Mouse (Mus musculus): ENCODE measurements around the gene Plcg2.

Gene Plcg2

DNA sequence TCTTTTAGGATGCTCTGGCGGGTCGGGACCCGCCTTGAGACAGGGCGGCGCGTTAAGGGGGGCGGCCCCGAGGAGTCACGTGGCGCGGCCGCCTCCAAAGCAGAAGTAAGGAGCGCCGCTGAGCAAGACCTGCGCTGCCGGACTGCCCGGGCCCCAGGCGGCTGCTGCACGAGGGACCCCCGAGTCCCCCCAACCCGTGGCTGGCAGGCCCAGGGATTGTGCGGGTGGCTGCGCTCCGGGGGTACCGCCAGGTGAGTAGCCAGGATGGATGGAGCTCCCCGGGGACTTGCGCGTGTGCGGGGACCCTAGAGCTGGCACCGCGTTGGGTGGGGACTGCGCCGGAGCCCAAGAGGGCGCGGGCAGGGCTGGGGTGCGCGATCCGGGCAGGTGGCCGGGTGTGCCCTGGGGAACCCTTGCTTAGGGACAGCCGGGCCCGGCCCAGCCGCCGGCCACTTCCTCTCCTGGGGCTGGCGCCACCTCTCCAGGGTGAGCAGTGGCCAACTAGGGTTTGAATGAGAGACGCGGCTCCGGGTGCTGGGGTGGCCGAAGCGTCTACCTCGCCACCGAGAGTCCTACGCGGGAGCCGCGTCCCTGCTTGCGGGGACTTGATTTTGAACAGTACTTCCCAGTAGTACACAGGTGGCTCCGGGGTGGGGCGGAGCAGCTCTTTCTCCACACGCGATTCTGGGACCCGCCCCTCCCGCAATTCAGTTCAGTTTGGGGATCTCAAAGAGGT, at the start of gene Plcg2:
Gene Plcg2 (plus strand): TSS at position 113 of the 736 bp plus-strand sequence.
- peak; percentile 38 for DNase-seq

- DNase-seq, result no peak
Measured at GRCm38 (mm10) chr8:117451072-117451471, 47.0 kb upstream of the Plcg2 start.

DNA sequence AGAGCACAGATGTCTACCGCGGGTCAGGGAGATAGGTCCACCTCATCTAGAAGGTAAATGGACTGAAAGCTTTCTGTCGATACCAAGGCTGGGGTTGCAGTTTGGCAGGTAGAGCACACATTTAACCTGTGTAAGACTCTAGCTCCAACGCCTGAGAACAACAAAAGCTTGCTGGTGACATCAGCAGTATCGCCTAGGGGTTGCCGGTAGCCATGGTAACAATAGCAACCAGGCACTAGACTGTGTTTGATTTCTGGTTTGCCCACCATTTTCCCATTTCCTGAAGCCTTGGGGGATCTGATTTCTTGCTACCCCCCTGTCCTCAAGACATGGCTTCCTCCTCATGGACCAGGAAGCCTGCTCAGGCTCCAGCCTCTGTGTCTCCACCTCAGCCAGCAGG, 44.1 kb upstream of the Plcg2 start:
- no peak for DNase-seq

- no peak for DNase-seq
Measured at GRCm38 (mm10) chr8:117454516-117455116, 43.5 kb upstream of the Plcg2 start.

GRCm38 (mm10) chr8:117455701-117456100, 42.4 kb upstream of the Plcg2 start:
- DNase-seq, result no peak

- DNase-seq, result no peak
Measured at GRCm38 (mm10) chr8:117458440-117458839, 39.7 kb upstream of the Plcg2 start.

DNA sequence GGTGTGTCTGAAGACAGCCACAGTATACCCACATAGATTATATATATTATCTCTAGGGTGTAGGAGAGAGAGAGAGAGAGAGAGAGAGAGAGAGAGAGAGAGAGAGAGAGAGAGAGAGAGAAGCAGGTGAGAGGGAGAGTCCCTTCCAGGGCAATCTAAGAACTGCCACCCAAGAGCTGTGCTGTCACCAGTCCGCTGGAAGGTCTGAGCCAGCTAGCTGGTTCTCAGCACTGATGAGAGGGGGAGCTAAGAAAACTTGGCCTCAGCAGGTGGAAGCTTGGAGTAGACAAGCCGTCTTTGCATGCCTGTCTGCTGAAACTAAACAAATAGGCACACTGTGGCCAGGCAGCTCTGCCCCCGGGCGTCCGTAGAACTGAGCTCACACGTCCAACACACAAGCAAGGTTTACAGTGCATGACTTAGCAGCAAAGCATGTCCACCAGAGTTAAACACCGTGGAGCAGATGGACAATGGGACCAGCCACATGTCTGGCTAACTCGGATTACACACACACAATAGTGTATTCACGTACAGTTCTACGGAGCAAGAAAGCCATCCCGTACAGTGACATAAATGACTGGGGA, 35.3 kb upstream of the Plcg2 start:
- DNase-seq, result no peak

GRCm38 (mm10) chr8:117464525-117464924, 33.6 kb upstream of the Plcg2 start:
- DNase-seq, result no peak

- DNase-seq, result peak; percentile 37
Measured at GRCm38 (mm10) chr8:117465250-117465649, 32.8 kb upstream of the Plcg2 start.

GRCm38 (mm10) chr8:117467466-117467865, 30.6 kb upstream of the Plcg2 start:
- DNase-seq, result no peak

DNA sequence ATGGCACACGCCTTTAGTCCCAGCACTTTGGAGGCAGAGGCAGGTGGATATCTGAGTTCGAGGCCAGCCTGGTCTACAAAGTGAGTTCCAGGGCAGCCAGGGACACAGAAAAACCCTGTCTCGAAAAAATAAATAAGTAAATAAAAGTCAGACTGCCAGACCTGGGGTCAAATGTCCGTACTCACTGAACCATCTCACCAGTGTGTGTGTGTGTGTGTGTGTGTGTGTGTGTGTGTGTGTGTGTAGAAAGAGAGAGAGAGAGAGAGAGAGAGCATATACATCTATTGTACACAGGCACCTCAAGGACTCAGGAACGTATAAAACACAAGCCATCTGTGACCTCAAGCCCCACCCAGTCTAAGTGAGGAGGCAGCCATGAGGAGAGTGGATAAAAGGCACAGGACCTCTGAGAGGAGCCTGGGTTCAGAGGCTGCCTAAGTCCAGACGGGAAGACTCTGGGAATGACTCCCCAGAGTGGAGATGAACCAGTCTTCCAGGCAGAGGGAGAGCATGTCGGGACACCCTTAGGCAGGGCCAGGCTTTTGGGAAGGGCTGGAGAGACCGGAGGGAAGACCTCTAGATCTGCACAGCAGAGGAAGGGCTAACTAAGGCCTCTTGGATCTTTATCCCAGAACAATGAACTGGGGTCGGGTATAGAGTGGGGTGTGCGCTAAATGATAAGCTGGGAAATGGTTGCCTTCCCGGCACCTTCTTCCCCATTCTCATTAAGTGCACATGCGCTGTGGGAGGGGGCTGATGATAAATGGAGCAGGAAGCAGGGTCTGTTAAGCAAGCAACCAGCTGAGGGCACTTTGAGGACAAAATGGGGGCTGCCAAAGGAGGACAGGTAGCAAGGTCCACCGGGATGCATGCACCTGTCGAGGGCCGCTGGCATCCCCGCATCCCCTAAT, 28.4 kb upstream of the Plcg2 start:
- DNase-seq, result peak; percentile 38

- DNase-seq, result peak; percentile 84
Measured at GRCm38 (mm10) chr8:117470342-117470781, 27.7 kb upstream of the Plcg2 start.

DNA sequence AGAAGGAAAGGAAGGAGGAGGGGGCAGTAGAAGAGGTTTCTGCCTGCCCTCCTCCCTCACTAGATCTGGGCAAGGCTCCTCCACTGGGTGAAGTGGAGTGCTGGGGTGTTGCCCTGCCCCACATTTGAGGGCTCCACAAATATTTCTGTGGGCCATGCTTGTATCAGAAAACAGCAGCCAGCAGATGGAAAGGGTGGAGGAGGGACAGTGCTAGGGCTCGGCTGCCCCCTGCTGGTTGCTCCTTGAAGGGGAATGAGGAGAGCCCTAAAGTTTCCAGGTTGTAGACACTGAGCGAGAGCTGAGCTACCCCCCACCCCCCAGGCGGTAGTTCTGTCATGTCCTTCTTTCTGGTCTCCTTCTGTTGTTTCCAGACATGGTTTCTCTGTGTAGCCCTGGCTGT, 26.9 kb upstream of the Plcg2 start:
- DNase-seq, result peak; percentile 55

GRCm38 (mm10) chr8:117471655-117472054, 26.4 kb upstream of the Plcg2 start:
- DNase-seq, result no peak

GRCm38 (mm10) chr8:117472332-117472731, 25.8 kb upstream of the Plcg2 start:
- DNase-seq, result no peak

DNA sequence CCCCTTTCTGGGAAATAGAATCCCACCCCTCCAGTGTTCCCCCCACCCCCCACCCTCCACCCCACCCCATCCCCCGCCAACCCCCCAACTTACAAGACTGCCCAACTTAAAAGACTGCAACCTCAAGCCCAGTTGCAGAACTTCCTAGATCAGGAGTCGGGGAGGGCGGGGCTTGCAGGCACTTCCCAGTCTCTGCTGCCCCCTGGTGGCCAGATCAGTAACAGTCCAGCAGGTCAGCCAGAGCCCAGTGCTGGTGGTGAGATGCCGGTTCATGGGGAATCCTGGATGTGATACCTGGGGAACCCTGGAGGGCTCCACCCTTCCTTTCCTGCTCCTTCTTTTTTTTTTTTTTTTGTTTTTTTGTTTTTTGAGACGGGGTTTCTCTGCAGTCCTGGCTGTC, 23.1 kb upstream of the Plcg2 start:
- DNase-seq, result peak; percentile 84

DNA sequence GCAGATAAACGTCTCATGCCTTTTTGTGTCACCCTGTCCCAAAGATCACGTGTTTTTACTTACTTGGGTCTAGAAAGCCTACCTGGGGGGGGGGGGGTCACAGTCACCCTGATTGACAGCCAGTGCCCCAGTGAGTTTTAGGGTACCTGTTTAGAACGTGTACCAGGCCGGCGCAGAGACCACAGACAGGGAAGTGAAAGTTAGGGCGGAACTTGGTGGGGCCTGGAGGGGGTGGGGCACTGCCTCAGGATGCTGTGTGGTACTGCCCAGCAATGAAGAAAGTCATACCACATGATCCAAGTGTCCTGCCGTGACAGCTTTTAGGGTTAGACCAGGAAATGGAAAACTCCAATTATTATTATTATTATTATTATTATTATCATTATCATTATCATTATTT, 22.3 kb upstream of the Plcg2 start:
- no peak for DNase-seq

DNA sequence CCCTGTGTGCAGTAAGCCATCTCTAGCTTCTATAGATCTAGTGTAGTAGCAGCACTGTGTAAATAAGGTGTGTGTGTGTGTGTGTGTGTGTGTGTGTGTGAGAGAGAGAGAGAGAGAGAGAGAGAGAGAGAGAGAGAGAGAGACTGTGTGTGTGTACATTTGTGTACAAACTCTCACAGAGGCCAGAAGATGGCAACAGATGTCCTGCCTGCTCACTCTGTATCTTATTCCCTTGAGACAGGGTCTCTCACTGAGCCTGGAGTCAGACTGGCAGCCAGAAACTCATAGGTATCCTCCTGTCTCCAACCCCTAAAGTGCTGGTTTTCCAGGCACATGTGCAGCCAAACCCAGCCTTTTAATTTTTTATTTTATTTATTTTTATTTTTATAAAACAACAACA, 20.0 kb upstream of the Plcg2 start:
- no peak for DNase-seq

- DNase-seq, result no peak
Measured at GRCm38 (mm10) chr8:117479996-117480395, 18.1 kb upstream of the Plcg2 start.

DNA sequence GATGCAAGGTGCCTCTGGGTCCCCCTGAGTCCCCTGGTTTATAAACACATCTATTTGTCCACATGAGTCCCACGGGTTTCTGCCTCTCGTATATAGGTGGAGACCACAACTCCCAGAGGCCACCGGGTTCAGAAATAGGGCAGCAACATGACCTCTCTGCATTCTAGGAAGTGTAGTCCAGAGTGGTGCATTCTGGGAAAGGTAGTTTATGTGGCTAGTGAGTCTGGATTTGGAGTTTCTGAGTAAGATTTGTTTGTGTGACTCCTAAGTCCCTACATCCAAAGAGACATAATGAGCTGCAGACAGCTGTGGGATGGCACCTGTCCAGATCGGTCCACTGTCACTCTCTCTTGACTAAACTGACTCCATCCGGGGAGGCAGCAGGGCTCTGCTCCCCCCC, 17.6 kb upstream of the Plcg2 start:
- no peak for DNase-seq

GRCm38 (mm10) chr8:117481830-117482229, 16.3 kb upstream of the Plcg2 start:
- no peak for DNase-seq

DNA sequence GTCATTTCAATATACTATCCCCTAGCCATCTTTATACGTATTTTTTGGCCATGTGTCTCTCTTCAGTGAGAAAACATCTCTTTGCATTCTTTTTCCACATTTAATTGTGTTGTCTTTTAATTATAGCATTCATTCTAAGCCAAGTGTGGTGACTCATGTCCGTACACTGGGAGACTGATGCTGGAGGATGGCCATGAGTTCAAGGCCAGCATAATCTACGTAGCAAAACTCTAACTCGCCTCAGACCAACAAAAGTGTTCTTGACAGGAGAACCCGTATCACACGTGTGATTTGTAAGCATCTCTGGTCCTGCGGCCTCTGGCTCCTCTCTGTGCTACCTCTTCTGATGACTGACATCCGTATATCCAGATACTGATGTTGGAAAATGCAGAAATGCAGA, 13.4 kb upstream of the Plcg2 start:
- no peak for DNase-seq

- no peak for DNase-seq
Measured at GRCm38 (mm10) chr8:117485316-117485715, 12.8 kb upstream of the Plcg2 start.
